Comparison of ENCODE assay signal across 8 mouse cellular contexts in the genomic region with DNA sequence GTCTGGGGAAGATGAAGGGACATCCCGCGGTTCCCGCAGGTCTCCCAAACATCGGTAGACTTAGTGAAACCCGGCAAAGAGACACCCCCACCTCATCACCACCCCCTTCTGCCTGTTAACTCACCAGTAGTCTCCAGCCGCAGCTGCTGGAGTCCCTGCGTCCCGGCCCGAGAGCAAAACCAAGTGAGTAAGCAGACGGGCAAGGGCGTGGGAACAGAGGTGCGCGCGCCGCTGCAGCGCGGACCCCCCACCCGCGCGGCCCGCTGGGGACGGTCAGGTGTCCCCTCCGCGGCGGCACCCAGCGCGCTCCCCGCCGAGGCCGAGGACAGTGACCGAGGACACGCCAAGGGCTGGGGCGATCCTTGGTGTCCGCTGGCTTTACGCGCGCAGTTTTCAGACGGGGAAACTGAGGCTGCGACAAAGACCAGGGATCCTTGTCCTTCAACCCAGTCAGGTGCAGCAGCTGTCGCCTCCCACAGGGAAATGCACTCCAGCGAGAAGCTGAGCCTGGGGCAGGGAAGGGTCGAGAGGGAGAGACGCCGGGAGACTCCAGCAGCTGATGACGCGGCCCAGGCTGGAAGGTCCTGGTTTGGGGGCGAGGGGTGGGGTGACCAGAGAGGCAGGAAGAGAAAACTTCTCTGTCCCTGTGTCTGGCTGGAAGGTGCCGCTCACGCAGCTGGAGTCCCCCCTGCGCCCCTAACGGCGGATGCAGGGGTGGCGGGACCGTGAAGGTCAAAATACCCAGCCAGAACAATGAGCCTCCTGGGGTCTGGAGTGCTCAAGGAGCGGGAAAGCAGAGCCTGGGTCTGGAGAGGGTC. TPM values are rescaled to one million over a fixed set of nuclear protein-coding genes. Genes with fewer than 3 reads are reported as not detected.
DNase-seq lines count a peak whose midpoint lies in the region; ATAC-seq and TF ChIP-seq lines count a peak whose summit lies in the region.

Kcnn1 (minus strand) TSS at position 435 of the 818 bp plus-strand sequence.

- no peak for TF ChIP-seq POLR2A in liver, adult 2 months (IDR thresholded peaks at IDR 0.05; ENCODE audit: extremely low read depth, insufficient read depth, low read length)

- under 1% methylated on average over 55 of the region's 55 CpGs for whole genome bisulfite sequencing in hindbrain, embryonic 10.5 days
- 4% methylated on average over 55 of the region's 55 CpGs for WGBS in liver, adult 2 months
- under 1% methylated on average over 55 of the region's 55 CpGs for WGBS in stomach, embryonic 15.5 days

- no peak for TF ChIP-seq CTCF in liver, adult 2 months (IDR thresholded peaks at IDR 0.05; ENCODE audit: low read depth, low read length)

- no peaks in the 10 kb centered on the region for H3K9me3 ChIP-seq in hindbrain, embryonic 10.5 days
- H3K9me3 ChIP-seq in stomach, embryonic 15.5 days = no peaks in the 10 kb centered on the region

- no peak for ATAC-seq in stomach, embryonic 15.5 days (ENCODE audit: insufficient read depth, low FRiP score, low read depth)
- ATAC-seq in erythroblast, adult 5-6 weeks (replicated peaks; ENCODE audit: low FRiP score, poor library complexity, severe bottlenecking) = no peak

- H3K36me3 ChIP-seq in hindbrain, embryonic 10.5 days = peaks cover 9% of the 10 kb centered on the region
- no peaks in the 10 kb centered on the region for H3K36me3 ChIP-seq in liver, adult 2 months (ENCODE audit: control insufficient read depth, insufficient read depth, low read length)
- H3K36me3 ChIP-seq in stomach, embryonic 15.5 days = peaks cover 2% of the 10 kb centered on the region; the same call in 1 of the 2 replicates

- peaks cover 40% of the 10 kb centered on the region for H3K27me3 ChIP-seq in hindbrain, embryonic 10.5 days (ENCODE audit: insufficient read depth, poor library complexity, severe bottlenecking)
- H3K27me3 ChIP-seq in liver, adult 2 months (ENCODE audit: control insufficient read depth, insufficient read depth, low read length) = peaks cover 15% of the 10 kb centered on the region
- H3K27me3 ChIP-seq in stomach, embryonic 15.5 days (replicated peaks) = peaks cover 34% of the 10 kb centered on the region

- H3K79me2 ChIP-seq in liver, adult 2 months (ENCODE audit: control insufficient read depth, insufficient read depth, low read length) = no peaks in the 10 kb centered on the region

- H3K27ac ChIP-seq in hindbrain, embryonic 10.5 days = peak within 1 kb of the TSS; percentile 95
- H3K27ac ChIP-seq in liver, adult 2 months (replicated peaks; ENCODE audit: insufficient read depth, low read depth, low read length) = no peak within 1 kb of the TSS
- H3K27ac ChIP-seq in stomach, embryonic 15.5 days = no peak within 1 kb of the TSS

- H3K4me2 ChIP-seq in stomach, embryonic 15.5 days = peak within 1 kb of the TSS; percentile 84

- H3K4me3 ChIP-seq in hindbrain, embryonic 10.5 days = peak within 1 kb of the TSS; percentile 69
- peak within 1 kb of the TSS; percentile 27; the same call in 1 of the 2 replicates for H3K4me3 ChIP-seq in liver, adult 2 months (ENCODE audit: insufficient read depth, low read depth, low read length)
- H3K4me3 ChIP-seq in stomach, embryonic 15.5 days (replicated peaks) = peak within 1 kb of the TSS; percentile 60

- H3K9ac ChIP-seq in liver, adult 2 months (ENCODE audit: low read depth, low read length) = no peak within 1 kb of the TSS
- H3K9ac ChIP-seq in stomach, embryonic 15.5 days = peak within 1 kb of the TSS; percentile 29; the same call in 1 of the 2 replicates

- H3K4me1 ChIP-seq in hindbrain, embryonic 10.5 days (replicated peaks) = peaks cover 70% of the 10 kb centered on the region
- peaks cover 8% of the 10 kb centered on the region; the same call in 1 of the 2 replicates for H3K4me1 ChIP-seq in liver, adult 2 months (ENCODE audit: control insufficient read depth, insufficient read depth, low read length)
- H3K4me1 ChIP-seq in stomach, embryonic 15.5 days = peaks cover 33% of the 10 kb centered on the region

- peak; percentile 35 for DNase-seq in cerebellum, adult 9-10 months
- no peak for DNase-seq in cerebellum, adult 8-10 months
- peak; percentile 42 for DNase-seq in thymus, postnatal 14 days
- DNase-seq in thymus, postnatal 0 days (ENCODE audit: low spot score) = no peak
- DNase-seq in hindbrain, embryonic 10.5 days (ENCODE audit: low spot score) = peak; percentile 67
- no peak for DNase-seq in liver, adult 2 months (ENCODE audit: extremely low read depth, low read depth, low spot score)

RNA-seq across cellular contexts. Expression of gene Kcnn1, which starts in this region (rescaled TPM):
- 0.36 and 0.85 TPM in 2 replicates for polyA plus RNA-seq in thymus, postnatal 0 days (2015; fragmentation: Nextera tagmentation; extraction: Ambion mirVana)
- polyA plus RNA-seq in hindbrain, embryonic 10.5 days (2016; fragmentation: Nextera tagmentation; extraction: Ambion mirVana) = 6.2 and 19.3 TPM in 2 replicates
- total RNA-seq in liver, adult 2 months (2014; rRNA removed) = 6.2 and 6.4 TPM in 2 replicates
- 8.4 and 10.6 TPM in 2 replicates for polyA plus RNA-seq in liver, adult 2 months (2012; rRNA removed)
- polyA plus RNA-seq in stomach, embryonic 15.5 days (2015; fragmentation: Nextera tagmentation; extraction: Ambion mirVana) = 1.5 and 2.1 TPM in 2 replicates
- total RNA-seq in erythroblast, adult 5-6 weeks (2015; ENCODE audit: low replicate concordance) = not detected in 2 replicates
- total RNA-seq in erythroblast, adult 5-6 weeks (2017; ENCODE audit: low replicate concordance) = not detected in 2 replicates

Comparison
In these comparisons a context has a peak if more than half of its experiments do, and no peak if none do; other contexts are left out.
1. DNase-seq: peak in cerebellum, adult 9-10 months (single experiment), thymus, postnatal 14 days (single experiment) and hindbrain, embryonic 10.5 days (single experiment); none in cerebellum, adult 8-10 months (single experiment), thymus, postnatal 0 days (single experiment) and liver, adult 2 months (single experiment).
2. Peak in every context shown above with its lines, with median percentiles within 50 percentile points of each other: H3K4me3 ChIP-seq.